Mouse (Mus musculus): ENCODE results near the gene Zfp866. TPM values are rescaled to one million over a fixed set of nuclear protein-coding genes. Genes with fewer than 3 reads are reported as not detected.

Gene Zfp866
- total RNA-seq, 1 experiment: 19.1 TPM

- in situ Hi-C loops (cut with MboI; ENCODE audit: low sequenced_read_pairs in 2 of 2, unreplicated experiment in 2 of 2): no loop called here
- H3K36me3 ChIP-seq (ENCODE audit: control insufficient read depth, insufficient read depth, low read length, poor library complexity, severe bottlenecking): peaks cover 5% of the 10 kb centered on the region
- no peak overlapping the region for H3K27ac ChIP-seq (ENCODE audit: insufficient read depth, low read depth, low read length, poor library complexity, severe bottlenecking)
- DNase-seq (ENCODE audit: low read depth, low spot score): no peak
- peaks cover 2 to 6% of the 10 kb centered on the region in 2 experiments; a peak in 3 of 4 replicates for H3K4me1 ChIP-seq (ENCODE audit: control insufficient read depth in 2 of 2, insufficient read depth in 2 of 2, low read length in 2 of 2, poor library complexity in 1 of 2)
- TF ChIP-seq MAFK (IDR thresholded peaks at IDR 0.05; ENCODE audit: insufficient read depth, low read depth, low read length): no peak
- no peak for TF ChIP-seq ZNF384 (IDR thresholded peaks at IDR 0.05; ENCODE audit: low read depth, low read length)
- no peak for TF ChIP-seq HCFC1 (IDR thresholded peaks at IDR 0.05; ENCODE audit: borderline replicate concordance, insufficient read depth, low read length)
- no peak for TF ChIP-seq CHD2 (IDR thresholded peaks at IDR 0.05; ENCODE audit: low read depth, low read length)
- no peak for TF ChIP-seq ZC3H11A (IDR thresholded peaks at IDR 0.05; ENCODE audit: borderline replicate concordance, low read depth, low read length)
- no peak overlapping the region for H3K4me3 ChIP-seq (ENCODE audit: insufficient read depth in 1 of 2, low read depth in 1 of 2, low read length in 2 of 2, poor library complexity in 1 of 2, severe bottlenecking in 1 of 2)
- H3K9ac ChIP-seq (ENCODE audit: insufficient read depth, low read depth, low read length, poor library complexity, severe bottlenecking): no peak overlapping the region
- no peaks in the 10 kb centered on the region for H3K9me3 ChIP-seq (ENCODE audit: control insufficient read depth, insufficient read depth, low read depth, low read length)
These were observed 19.8 kb downstream of the Zfp866 start for GRCm38 (mm10) chr8:69771221-69771620.

GRCm38 (mm10) chr8:69761814-69762445, 29.0 kb downstream of the Zfp866 start:
- no peak for TF ChIP-seq ZC3H11A (IDR thresholded peaks at IDR 0.05; ENCODE audit: borderline replicate concordance, low read depth, low read length)
- no peak for TF ChIP-seq ZNF384 (IDR thresholded peaks at IDR 0.05; ENCODE audit: low read depth, low read length)
- no peak for TF ChIP-seq HCFC1 (IDR thresholded peaks at IDR 0.05; ENCODE audit: borderline replicate concordance, insufficient read depth, low read length)
- no peak for TF ChIP-seq CHD2 (IDR thresholded peaks at IDR 0.05; ENCODE audit: low read depth, low read length)
- TF ChIP-seq MAFK (IDR thresholded peaks at IDR 0.05; ENCODE audit: insufficient read depth, low read depth, low read length): no peak
- no peaks in the 10 kb centered on the region for H3K9me3 ChIP-seq (ENCODE audit: control insufficient read depth, insufficient read depth, low read depth, low read length)
- H3K4me3 ChIP-seq (ENCODE audit: insufficient read depth in 1 of 2, low read depth in 1 of 2, low read length in 2 of 2, poor library complexity in 1 of 2, severe bottlenecking in 1 of 2): no peak overlapping the region
- DNase-seq (ENCODE audit: low read depth, low spot score): no peak
- in situ Hi-C loops (cut with MboI; ENCODE audit: low sequenced_read_pairs in 2 of 2, unreplicated experiment in 2 of 2): no loop called here
- H3K36me3 ChIP-seq (ENCODE audit: control insufficient read depth, insufficient read depth, low read length, poor library complexity, severe bottlenecking): peaks cover 12% of the 10 kb centered on the region
- H3K27ac ChIP-seq (ENCODE audit: insufficient read depth, low read depth, low read length, poor library complexity, severe bottlenecking): no peak overlapping the region
- peaks cover 2 to 19% of the 10 kb centered on the region in 2 experiments; a peak in 2 of 4 replicates for H3K4me1 ChIP-seq (ENCODE audit: control insufficient read depth in 2 of 2, insufficient read depth in 2 of 2, low read length in 2 of 2, poor library complexity in 1 of 2)
- no peak overlapping the region for H3K9ac ChIP-seq (ENCODE audit: insufficient read depth, low read depth, low read length, poor library complexity, severe bottlenecking)

DNA sequence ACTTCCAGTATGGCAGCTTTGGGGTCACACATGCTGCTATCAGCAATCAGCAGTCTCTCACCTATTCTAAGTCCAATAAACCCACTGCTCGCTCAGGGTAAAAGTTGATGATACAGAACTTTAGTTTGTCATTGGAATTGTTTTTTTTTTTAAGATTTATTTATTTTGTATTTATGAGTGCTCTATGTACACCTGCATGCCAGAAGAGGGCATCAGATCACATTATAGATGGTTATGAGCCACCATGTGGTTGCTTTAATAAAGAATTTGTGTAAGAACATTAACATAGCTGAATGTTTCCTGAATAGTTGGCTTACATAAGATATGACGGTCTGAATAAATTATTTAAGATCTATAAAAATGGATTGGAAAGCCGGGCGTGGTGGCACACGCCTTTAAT, 32.7 kb downstream of the Zfp866 start:
- no peak overlapping the region for H3K4me3 ChIP-seq (ENCODE audit: insufficient read depth in 1 of 2, low read depth in 1 of 2, low read length in 2 of 2, poor library complexity in 1 of 2, severe bottlenecking in 1 of 2)
- no peak overlapping the region for H3K9ac ChIP-seq (ENCODE audit: insufficient read depth, low read depth, low read length, poor library complexity, severe bottlenecking)
- TF ChIP-seq CHD2 (IDR thresholded peaks at IDR 0.05; ENCODE audit: low read depth, low read length): no peak
- TF ChIP-seq HCFC1 (IDR thresholded peaks at IDR 0.05; ENCODE audit: borderline replicate concordance, insufficient read depth, low read length): no peak
- no peak for TF ChIP-seq MAFK (IDR thresholded peaks at IDR 0.05; ENCODE audit: insufficient read depth, low read depth, low read length)
- TF ChIP-seq ZC3H11A (IDR thresholded peaks at IDR 0.05; ENCODE audit: borderline replicate concordance, low read depth, low read length): no peak
- TF ChIP-seq ZNF384 (IDR thresholded peaks at IDR 0.05; ENCODE audit: low read depth, low read length): no peak
- DNase-seq (ENCODE audit: low read depth, low spot score): no peak
- in situ Hi-C loops (cut with MboI; ENCODE audit: low sequenced_read_pairs in 2 of 2, unreplicated experiment in 2 of 2): no loop called here
- H3K4me1 ChIP-seq (ENCODE audit: control insufficient read depth in 2 of 2, insufficient read depth in 2 of 2, low read length in 2 of 2, poor library complexity in 1 of 2): peaks cover 2 to 23% of the 10 kb centered on the region in 2 experiments; a peak in 2 of 4 replicates
- no peak overlapping the region for H3K27ac ChIP-seq (ENCODE audit: insufficient read depth, low read depth, low read length, poor library complexity, severe bottlenecking)
- H3K9me3 ChIP-seq (ENCODE audit: control insufficient read depth, insufficient read depth, low read depth, low read length): no peaks in the 10 kb centered on the region
- H3K36me3 ChIP-seq (ENCODE audit: control insufficient read depth, insufficient read depth, low read length, poor library complexity, severe bottlenecking): peaks cover 8% of the 10 kb centered on the region

- H3K27ac ChIP-seq (ENCODE audit: insufficient read depth, low read depth, low read length, poor library complexity, severe bottlenecking): no peak overlapping the region
- H3K4me3 ChIP-seq (ENCODE audit: insufficient read depth in 1 of 2, low read depth in 1 of 2, low read length in 2 of 2, poor library complexity in 1 of 2, severe bottlenecking in 1 of 2): no peak overlapping the region
- no peaks in the 10 kb centered on the region for H3K9me3 ChIP-seq (ENCODE audit: control insufficient read depth, insufficient read depth, low read depth, low read length)
- DNase-seq (ENCODE audit: low read depth, low spot score): no peak
- H3K36me3 ChIP-seq (ENCODE audit: control insufficient read depth, insufficient read depth, low read length, poor library complexity, severe bottlenecking): 0 out of 2 replicates have a peak, but pooled peaks cover 2% of the 10 kb centered on the region
- in situ Hi-C loops (cut with MboI; ENCODE audit: low sequenced_read_pairs in 2 of 2, unreplicated experiment in 2 of 2): no loop called here
- H3K9ac ChIP-seq (ENCODE audit: insufficient read depth, low read depth, low read length, poor library complexity, severe bottlenecking): no peak overlapping the region
- TF ChIP-seq ZC3H11A (IDR thresholded peaks at IDR 0.05; ENCODE audit: borderline replicate concordance, low read depth, low read length) (no peak), CHD2 (IDR thresholded peaks at IDR 0.05; ENCODE audit: low read depth, low read length) (no peak), MAFK (IDR thresholded peaks at IDR 0.05; ENCODE audit: insufficient read depth, low read depth, low read length) (no peak), HCFC1 (IDR thresholded peaks at IDR 0.05; ENCODE audit: borderline replicate concordance, insufficient read depth, low read length) (no peak), ZNF384 (IDR thresholded peaks at IDR 0.05; ENCODE audit: low read depth, low read length) (no peak)
- H3K4me1 ChIP-seq (ENCODE audit: control insufficient read depth in 2 of 2, insufficient read depth in 2 of 2, low read length in 2 of 2, poor library complexity in 1 of 2): peaks cover 4 to 5% of the 10 kb centered on the region in 2 experiments; a peak in 2 of 4 replicates
These were observed 38.5 kb downstream of the Zfp866 start for GRCm38 (mm10) chr8:69752437-69752836.

All from ES-E14 (cell line).